Mouse (Mus musculus) midbrain, embryonic 12.5 days (tissue): ENCODE measurements around the gene Pus10. TPM values are rescaled to one million over a fixed set of nuclear protein-coding genes. Genes with fewer than 3 reads are reported as not detected.

Experiments used
- ATAC-seq: fragments of 200-750 bp; cut with Nextera tagmentation; 2 replicates; pipeline ENCODE4 v1.8.0; 2017; ENCODE audit warnings: low read depth, moderate TSS enrichment, moderate library complexity; ENCODE audit not compliant: low FRiP score
- H3K27ac ChIP-seq: fragments of 300-500 bp; sonication (generic); replicated peaks from 2 replicates; pipeline ENCODE4 v1.5.1; 2016; ENCODE audit warnings: mild to moderate bottlenecking
- H3K27me3 ChIP-seq: fragments of 300-500 bp; sonication (generic); 2 replicates; pipeline ENCODE4 v1.6.1; 2016; ENCODE audit warnings: mild to moderate bottlenecking
- H3K36me3 ChIP-seq: fragments of 300-500 bp; sonication (generic); 2 replicates; pipeline ENCODE4 v1.6.1; 2016
- H3K4me1 ChIP-seq: fragments of 300-500 bp; sonication (generic); 2 replicates; pipeline ENCODE4 v1.6.1; 2016
- H3K4me2 ChIP-seq: fragments of 300-500 bp; sonication (generic); replicated peaks from 2 replicates; pipeline ENCODE4 v1.6.1; 2016; ENCODE audit warnings: mild to moderate bottlenecking, moderate library complexity
- H3K4me3 ChIP-seq: fragments of 300-500 bp; sonication (generic); 2 replicates; pipeline ENCODE4 v1.5.1; 2016; ENCODE audit warnings: mild to moderate bottlenecking
- H3K9ac ChIP-seq: fragments of 300-500 bp; sonication (generic); replicated peaks from 2 replicates; pipeline ENCODE4 v1.6.1; 2016; ENCODE audit warnings: mild to moderate bottlenecking, moderate library complexity
- H3K9me3 ChIP-seq: fragments of 300-500 bp; sonication (generic); 2 replicates; pipeline ENCODE4 v1.6.1; 2016; ENCODE audit warnings: mild to moderate bottlenecking
- WGBS: fragments of 180-500 bp; shearing (Covaris S2); methylation state at CpG from one replicate; pipeline ENCODE4 v1.1.7; 2016; 5-methylcytosine and 5-hydroxymethylcytosine counted together
- polyA plus RNA-seq: library from polyadenylated mRNA; unstranded; fragments of >200 nt; fragmentation: Nextera tagmentation; extraction: Ambion mirVana; gene quantifications from 2 replicates; pipeline ENCODE4 v1.2.1, GENCODE M21; 2016

The Pus10 gene
- 18.7 and 21.9 TPM in 2 replicates for polyA plus RNA-seq

GRCm38 (mm10) chr11:23665311-23665786 is at the start of gene Pus10:
TSS of gene Pus10 (plus strand) at chr11:23665674.
- under 1% methylated on average over 39 of the region's 40 CpGs for WGBS
- H3K36me3 ChIP-seq = no peaks in the 10 kb centered on the region

GRCm38 (mm10) chr11:23618995-23619394 is 46.5 kb upstream of the Pus10 start:
- no peaks in the 10 kb centered on the region for H3K9me3 ChIP-seq
- no peak overlapping the region for H3K9ac ChIP-seq
- H3K27ac ChIP-seq = no peak overlapping the region
- peaks cover 35% of the 10 kb centered on the region for H3K36me3 ChIP-seq
- ATAC-seq = no peak
- no peak overlapping the region for H3K4me3 ChIP-seq
- H3K27me3 ChIP-seq = no peaks in the 10 kb centered on the region
- H3K4me2 ChIP-seq = no peak overlapping the region
- H3K4me1 ChIP-seq = no peaks in the 10 kb centered on the region
- WGBS = 89% methylated on average over 5 of the region's 5 CpGs

More at GRCm38 (mm10) chr11:23665311-23665786, at the start of gene Pus10:
- H3K27me3 ChIP-seq = no peaks in the 10 kb centered on the region
- H3K4me2 ChIP-seq = peak within 1 kb of the TSS; percentile 58
- no peak; the same call in 1 of the 2 replicates for ATAC-seq
- peaks cover 12% of the 10 kb centered on the region for H3K4me1 ChIP-seq
- peak within 1 kb of the TSS; percentile 91 for H3K9ac ChIP-seq
- H3K27ac ChIP-seq = peak within 1 kb of the TSS; percentile 92
- H3K4me3 ChIP-seq = peak within 1 kb of the TSS; percentile 79
- no peaks in the 10 kb centered on the region for H3K9me3 ChIP-seq

- no peak overlapping the region for H3K27ac ChIP-seq
- H3K4me3 ChIP-seq = no peak overlapping the region
- H3K27me3 ChIP-seq = no peaks in the 10 kb centered on the region
- H3K9me3 ChIP-seq = no peaks in the 10 kb centered on the region
- ATAC-seq = no peak
- peaks cover 12% of the 10 kb centered on the region; the same call in 1 of the 2 replicates for H3K4me1 ChIP-seq
- peaks cover 14% of the 10 kb centered on the region for H3K36me3 ChIP-seq
- no peak overlapping the region for H3K4me2 ChIP-seq
- no peak overlapping the region for H3K9ac ChIP-seq
Measured at GRCm38 (mm10) chr11:23630664-23631063, 34.8 kb upstream of the Pus10 start.

GRCm38 (mm10) chr11:23632945-23633878 is 32.3 kb upstream of the Pus10 start, which contains the start of gene 0610010F05Rik:
TSS of gene 0610010F05Rik (minus strand) at chr11:23633639.
- WGBS = under 1% methylated on average over 85 of the region's 103 CpGs
- H3K9ac ChIP-seq = peak within 1 kb of the TSS; percentile 87
- ATAC-seq = peak; percentile 100

GRCm38 (mm10) chr11:23633879-23634215 is 31.6 kb upstream of the Pus10 start:
- Histone ChIP-seq H3K27ac (peak overlapping the region; percentile 95), H3K27me3 (no peaks in the 10 kb centered on the region), H3K9me3 (no peaks in the 10 kb centered on the region), H3K4me1 (peaks cover 12% of the 10 kb centered on the region; the same call in 1 of the 2 replicates), H3K4me3 (peak overlapping the region; percentile 79), H3K9ac (peak overlapping the region; percentile 31; the same call in 1 of the 2 replicates), H3K4me2 (peak overlapping the region; percentile 62), H3K36me3 (peaks cover 5% of the 10 kb centered on the region; the same call in 1 of the 2 replicates)
- ATAC-seq = peak; percentile 27
- 11% methylated on average over 7 of the region's 7 CpGs for WGBS

More at GRCm38 (mm10) chr11:23632945-23633878, 32.3 kb upstream of the Pus10 start, which contains the start of gene 0610010F05Rik:
- Histone ChIP-seq H3K4me1 (peaks cover 12% of the 10 kb centered on the region; the same call in 1 of the 2 replicates), H3K36me3 (peaks cover 12% of the 10 kb centered on the region; the same call in 1 of the 2 replicates), H3K27me3 (no peaks in the 10 kb centered on the region), H3K4me2 (peak within 1 kb of the TSS; percentile 62), H3K9me3 (no peaks in the 10 kb centered on the region), H3K27ac (peak within 1 kb of the TSS; percentile 95), H3K4me3 (peak within 1 kb of the TSS; percentile 79)

GRCm38 (mm10) chr11:23634573-23634972 is 30.9 kb upstream of the Pus10 start:
- Histone ChIP-seq H3K36me3 (peaks cover 10% of the 10 kb centered on the region), H3K4me3 (no peak overlapping the region), H3K4me2 (no peak overlapping the region), H3K27ac (no peak overlapping the region), H3K4me1 (peaks cover 12% of the 10 kb centered on the region; the same call in 1 of the 2 replicates), H3K27me3 (no peaks in the 10 kb centered on the region), H3K9ac (no peak overlapping the region), H3K9me3 (no peaks in the 10 kb centered on the region)
- no peak for ATAC-seq
- 76% methylated on average over 8 of the region's 8 CpGs for WGBS

GRCm38 (mm10) chr11:23647431-23647830 is 18.0 kb upstream of the Pus10 start:
- Histone ChIP-seq H3K4me3 (no peak overlapping the region), H3K27ac (no peak overlapping the region), H3K4me2 (no peak overlapping the region), H3K9ac (no peak overlapping the region), H3K4me1 (no peaks in the 10 kb centered on the region), H3K9me3 (0 out of 2 replicates have a peak, but pooled peaks cover 3% of the 10 kb centered on the region), H3K27me3 (no peaks in the 10 kb centered on the region), H3K36me3 (peaks cover 36% of the 10 kb centered on the region)
- no peak for ATAC-seq

- Histone ChIP-seq H3K4me1 (no peaks in the 10 kb centered on the region), H3K9me3 (0 out of 2 replicates have a peak, but pooled peaks cover 2% of the 10 kb centered on the region), H3K27me3 (no peaks in the 10 kb centered on the region), H3K4me3 (no peak overlapping the region), H3K9ac (no peak overlapping the region), H3K27ac (no peak overlapping the region), H3K4me2 (no peak overlapping the region), H3K36me3 (peaks cover 32% of the 10 kb centered on the region)
- no peak for ATAC-seq
- WGBS = 95% methylated on average over 3 of the region's 3 CpGs
Measured at GRCm38 (mm10) chr11:23647835-23648234, 17.6 kb upstream of the Pus10 start.

GRCm38 (mm10) chr11:23653666-23654065 is 11.8 kb upstream of the Pus10 start:
- Histone ChIP-seq H3K9ac (no peak overlapping the region), H3K4me2 (no peak overlapping the region), H3K36me3 (peaks cover 11% of the 10 kb centered on the region), H3K9me3 (no peaks in the 10 kb centered on the region), H3K4me3 (no peak overlapping the region), H3K27ac (no peak overlapping the region), H3K4me1 (no peaks in the 10 kb centered on the region; the same call in 1 of the 2 replicates), H3K27me3 (no peaks in the 10 kb centered on the region)
- WGBS = 64% methylated on average over 3 of the region's 3 CpGs
- no peak for ATAC-seq

GRCm38 (mm10) chr11:23657791-23658190 is 7.7 kb upstream of the Pus10 start:
- WGBS = 84% methylated on average over 2 of the region's 2 CpGs
- no peaks in the 10 kb centered on the region for H3K36me3 ChIP-seq
- H3K4me1 ChIP-seq = no peaks in the 10 kb centered on the region; the same call in 1 of the 2 replicates
- H3K9ac ChIP-seq = no peak overlapping the region
- H3K4me3 ChIP-seq = no peak overlapping the region
- ATAC-seq = no peak
- no peaks in the 10 kb centered on the region for H3K27me3 ChIP-seq
- H3K4me2 ChIP-seq = no peak overlapping the region
- no peak overlapping the region for H3K27ac ChIP-seq
- H3K9me3 ChIP-seq = no peaks in the 10 kb centered on the region

- Histone ChIP-seq H3K27me3 (no peaks in the 10 kb centered on the region), H3K4me1 (peaks cover 12% of the 10 kb centered on the region), H3K27ac (no peak overlapping the region), H3K9me3 (no peaks in the 10 kb centered on the region), H3K9ac (no peak overlapping the region), H3K36me3 (no peaks in the 10 kb centered on the region), H3K4me2 (no peak overlapping the region), H3K4me3 (no peak overlapping the region)
- ATAC-seq = no peak
Measured at GRCm38 (mm10) chr11:23664232-23664631, 1.2 kb upstream of the Pus10 start.
